Mouse (Mus musculus) brain, embryonic 14.5 days (tissue): ENCODE data around the gene Fam71b.

Source experiments
- CTCF ChIP-seq: fragments of 200-500 bp; IDR thresholded peaks from 2 replicates; pipeline ENCODE4 v1.5.1; 2012; ENCODE audit warnings: inconsistent platforms, mild to moderate bottlenecking, moderate library complexity, borderline replicate concordance; ENCODE audit not compliant: insufficient read depth, insufficient read length; ENCODE audit errors: extremely low read depth
- POLR2A ChIP-seq: fragments of 200-500 bp; IDR thresholded peaks from 2 replicates; pipeline ENCODE4 v1.6.1; 2012; ENCODE audit warnings: mild to moderate bottlenecking, inconsistent platforms, borderline replicate concordance; ENCODE audit not compliant: poor library complexity, insufficient read depth, insufficient read length, severe bottlenecking; ENCODE audit errors: extremely low read depth

DNA sequence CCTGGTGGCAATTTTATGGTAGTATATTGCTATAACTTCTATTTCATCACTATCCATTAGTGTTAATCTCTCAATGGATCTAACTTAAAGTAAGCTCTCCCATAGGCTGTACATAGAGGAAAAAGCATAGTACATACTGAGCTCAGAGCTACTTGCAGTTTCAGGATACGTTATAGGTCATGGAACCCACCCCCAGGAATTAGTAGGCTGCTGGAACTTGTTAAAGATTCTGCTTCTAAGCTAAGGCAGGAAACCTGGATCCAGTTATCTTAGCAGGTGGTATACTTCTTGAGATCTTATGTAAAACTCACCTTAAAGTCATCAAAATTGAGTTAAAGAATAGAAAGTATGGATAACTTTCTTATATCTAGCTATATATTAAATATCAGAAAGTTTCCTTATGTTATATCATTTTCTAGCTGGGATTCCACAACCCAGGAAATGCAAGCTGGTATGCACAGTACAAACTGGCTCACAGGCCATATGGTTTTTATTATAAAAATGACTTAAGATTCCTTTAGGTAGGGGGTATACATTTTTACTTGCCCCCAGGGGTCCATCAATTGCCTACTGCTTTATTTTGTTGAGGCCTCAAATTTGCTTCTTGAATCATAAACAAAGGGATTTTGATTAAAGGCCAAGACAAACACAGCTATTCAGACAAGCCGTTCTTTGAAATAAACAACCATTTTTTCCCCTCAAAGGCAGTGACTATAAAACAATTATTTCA lies 46.5 kb upstream of the Fam71b start:
- TF ChIP-seq CTCF (no peak), POLR2A (no peak)
